Mouse (Mus musculus) urinary bladder, postnatal 14 days (tissue): Measurements from ENCODE around the gene Catsperb.
"Not testable (repeated sequence)": the region's sequence is repeated elsewhere in the genome, so short reads cannot be mapped to it uniquely, and the experiment has no call there.

ENCODE experiments used
- DNase-seq: peaks from one replicate; pipeline ENCODE4 v3.0.0; 2021; ENCODE audit warnings: low spot score

The Catsperb gene

GRCm38 (mm10) chr12:101404353-101404752 is at the start of gene Catsperb:
Gene Catsperb (plus strand): TSS chr12:101404653.
- DNase-seq, result not testable (repeated sequence)

GRCm38 (mm10) chr12:101361468-101361867 is 43.0 kb upstream of the Catsperb start:
- not testable (repeated sequence) for DNase-seq

- DNase-seq, result not testable (repeated sequence)
Observed at GRCm38 (mm10) chr12:101381460-101381859, 23.0 kb upstream of the Catsperb start.

- DNase-seq, result no peak
Observed at GRCm38 (mm10) chr12:101426131-101426530, 21.7 kb downstream of the Catsperb start.

GRCm38 (mm10) chr12:101462051-101462450 is 57.6 kb downstream of the Catsperb start:
- DNase-seq, result no peak

GRCm38 (mm10) chr12:101483571-101483970 is 79.1 kb downstream of the Catsperb start:
- no peak for DNase-seq

- DNase-seq, result not testable (repeated sequence)
Observed at GRCm38 (mm10) chr12:101511326-101511725, 106.9 kb downstream of the Catsperb start.

GRCm38 (mm10) chr12:101606622-101607021 is 202.2 kb downstream of the Catsperb start:
- DNase-seq, result not testable (repeated sequence)

GRCm38 (mm10) chr12:101633137-101633536 is 228.7 kb downstream of the Catsperb start:
- DNase-seq, result no peak

- no peak for DNase-seq
Observed at GRCm38 (mm10) chr12:101667502-101667901, 263.0 kb downstream of the Catsperb start.
